Mouse (Mus musculus): ENCODE measurements around the gene 6030452D12Rik.

Gene 6030452D12Rik

DNA sequence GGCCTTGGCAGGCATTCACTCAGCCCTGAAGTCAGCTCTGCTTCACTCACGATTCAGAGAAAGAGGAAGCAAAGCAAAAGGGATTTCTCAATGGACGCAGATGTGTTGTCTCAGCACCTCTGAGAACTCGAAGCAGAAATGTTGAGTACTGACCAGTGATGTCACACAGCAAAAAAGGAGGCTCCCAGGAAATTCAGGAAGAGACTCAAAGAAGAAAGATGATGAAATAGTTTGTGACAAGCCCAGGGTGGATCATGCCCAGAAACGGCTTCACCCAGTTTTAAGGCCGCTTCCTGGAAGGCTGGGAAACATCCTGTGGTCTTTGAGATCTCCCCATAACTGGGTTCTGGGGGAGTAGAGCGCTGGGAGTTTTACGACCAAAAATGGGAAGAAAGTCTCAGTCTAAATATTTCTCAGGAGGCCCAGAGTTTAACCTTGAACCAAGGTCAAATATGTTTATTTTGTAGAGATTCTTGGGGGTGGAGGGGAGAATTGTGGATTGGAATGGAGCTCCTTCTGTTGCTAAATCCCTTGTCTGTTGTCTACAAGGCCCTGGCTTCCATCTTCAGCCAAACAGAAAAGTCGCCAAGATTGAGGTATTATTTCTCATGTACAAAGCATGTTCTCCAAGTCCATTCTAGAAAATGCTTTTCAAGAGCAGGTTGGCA, at the start of gene 6030452D12Rik:
Gene 6030452D12Rik, plus strand, starts transcription at position 505 of the 668 bp plus-strand sequence.
- peak; percentile 13 for DNase-seq (ENCODE audit: low spot score)

DNA sequence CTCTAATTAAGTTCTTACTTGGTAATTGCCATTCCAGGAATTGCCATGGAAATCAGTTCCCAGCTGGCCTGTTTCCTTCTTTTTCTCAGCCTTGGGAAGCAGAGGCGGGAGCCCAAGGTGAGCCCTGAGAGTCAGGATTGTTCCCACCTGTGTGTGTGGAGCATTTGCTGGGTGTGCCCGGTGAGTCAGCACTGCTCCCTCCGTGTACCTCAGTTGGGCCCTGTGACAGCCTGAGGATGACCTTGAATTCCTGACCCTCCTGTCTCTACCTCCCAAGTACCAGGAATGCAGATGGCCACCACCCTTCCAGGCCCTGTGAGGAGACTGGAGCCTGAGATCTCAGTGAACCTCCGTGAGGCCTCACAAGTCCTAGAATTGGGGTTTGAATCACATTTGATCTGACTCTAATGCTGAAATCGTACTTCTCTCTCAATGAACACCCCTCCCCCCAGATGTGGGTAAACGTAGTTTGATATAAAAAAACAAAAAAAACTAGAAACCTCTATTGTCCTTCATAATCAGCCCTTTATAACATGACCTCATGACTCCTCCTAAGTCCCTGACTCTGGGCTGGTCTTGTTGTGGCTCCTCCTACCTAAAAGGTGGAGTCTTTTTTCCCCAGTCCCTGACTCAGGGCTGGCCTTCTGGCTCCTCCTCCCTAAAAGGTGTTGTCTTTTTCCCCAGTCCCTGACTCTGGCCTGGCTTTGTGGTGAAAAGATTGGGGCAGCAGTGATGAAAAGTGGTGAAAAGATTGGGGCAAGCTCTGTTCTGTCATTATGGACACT, 48.8 kb upstream of the 6030452D12Rik start:
- no peak for DNase-seq (ENCODE audit: low spot score)

DNA sequence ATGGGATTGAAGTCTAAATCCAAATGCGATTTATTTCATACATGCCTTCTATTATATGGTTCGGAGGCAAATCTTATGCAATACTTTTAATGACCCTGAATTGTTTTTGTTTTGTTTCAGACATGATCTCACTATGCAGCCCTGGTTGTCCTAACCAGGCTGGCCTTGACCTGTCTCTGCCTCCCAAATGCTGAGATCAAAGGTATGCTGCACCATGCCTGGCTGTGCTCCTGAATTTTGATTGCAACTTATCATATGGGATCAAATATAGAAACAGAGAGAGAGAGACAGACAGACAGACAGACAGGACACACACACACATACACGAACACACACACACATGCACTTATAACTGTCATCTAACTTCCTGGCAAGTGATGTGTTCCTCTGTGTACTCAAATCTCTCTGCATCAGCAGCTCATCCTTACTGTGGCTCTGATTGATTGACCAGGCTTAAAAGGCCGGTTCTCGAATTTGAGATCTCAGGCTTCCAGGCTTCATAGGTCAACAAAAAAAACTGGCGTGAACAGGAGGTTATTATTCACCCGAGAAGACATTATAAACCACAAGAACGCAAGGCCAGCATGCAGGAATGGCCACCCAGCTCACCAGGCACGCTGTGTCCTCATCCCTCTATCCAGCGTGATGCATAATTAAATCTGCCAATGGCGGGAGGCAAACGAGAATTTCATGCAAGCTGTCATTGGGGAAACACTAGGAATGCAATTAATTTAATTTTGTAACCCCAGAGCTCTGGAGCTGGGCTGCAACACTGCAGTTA, 47.4 kb upstream of the 6030452D12Rik start:
- no peak for DNase-seq (ENCODE audit: low spot score)

DNA sequence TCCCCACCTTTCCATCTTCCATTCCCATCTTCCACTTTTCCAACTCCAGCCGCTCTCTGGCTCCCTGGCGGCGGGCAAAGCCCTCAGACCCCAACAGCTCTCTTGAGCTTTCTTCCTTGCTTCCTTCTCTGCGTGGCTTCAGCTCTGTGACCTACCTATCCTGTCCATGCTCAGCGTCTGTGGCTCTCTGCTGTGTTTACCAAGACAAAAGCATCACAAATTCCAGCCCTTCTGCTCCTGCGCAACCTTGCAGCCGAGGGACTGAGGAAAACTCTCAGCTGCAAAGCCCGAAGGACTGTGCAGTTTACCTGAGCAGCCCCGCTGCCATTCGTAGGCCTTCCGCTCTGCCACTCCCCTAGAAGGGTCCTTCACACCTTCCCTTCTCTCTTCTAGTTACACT, 46.3 kb upstream of the 6030452D12Rik start:
- DNase-seq (ENCODE audit: low spot score): no peak

DNA sequence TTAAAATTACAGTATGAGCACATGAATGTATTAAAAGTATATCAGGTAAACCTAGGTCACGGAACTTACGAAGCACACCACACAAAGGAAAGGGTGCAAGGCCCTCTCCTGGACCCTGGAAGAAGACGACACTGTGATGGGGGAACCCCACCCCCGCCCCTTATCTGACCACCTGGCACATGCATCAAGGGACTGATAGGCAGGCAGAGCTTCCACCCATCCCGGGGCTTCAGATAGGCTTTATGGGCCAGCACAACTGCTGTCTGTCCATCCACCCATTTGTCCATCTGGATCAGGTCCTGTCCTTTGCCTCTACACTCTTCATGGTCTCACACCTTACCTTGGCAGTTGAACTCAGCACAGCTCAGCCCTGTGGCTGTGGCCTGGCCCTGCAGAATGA, 38.2 kb upstream of the 6030452D12Rik start:
- no peak for DNase-seq (ENCODE audit: low spot score)

DNA sequence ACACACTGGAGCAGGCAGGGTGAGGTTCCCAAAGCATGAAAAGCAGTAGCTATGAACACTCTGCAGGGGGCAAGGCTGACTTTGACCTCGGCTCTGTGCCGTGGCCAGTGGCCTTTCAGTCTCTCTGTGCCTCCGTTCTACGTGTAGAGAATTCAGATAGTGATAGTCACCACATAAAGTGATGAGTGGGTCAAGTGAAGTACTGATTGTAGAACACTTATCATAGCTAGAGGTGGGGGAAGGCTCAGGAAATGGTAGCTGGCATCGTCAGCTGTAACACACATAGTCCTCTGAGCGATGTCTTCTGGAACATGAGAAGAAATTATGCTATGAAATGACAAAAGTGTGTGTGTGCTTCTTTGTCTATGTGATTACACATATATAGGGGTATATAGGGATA, 36.5 kb upstream of the 6030452D12Rik start:
- DNase-seq (ENCODE audit: low spot score): no peak

DNA sequence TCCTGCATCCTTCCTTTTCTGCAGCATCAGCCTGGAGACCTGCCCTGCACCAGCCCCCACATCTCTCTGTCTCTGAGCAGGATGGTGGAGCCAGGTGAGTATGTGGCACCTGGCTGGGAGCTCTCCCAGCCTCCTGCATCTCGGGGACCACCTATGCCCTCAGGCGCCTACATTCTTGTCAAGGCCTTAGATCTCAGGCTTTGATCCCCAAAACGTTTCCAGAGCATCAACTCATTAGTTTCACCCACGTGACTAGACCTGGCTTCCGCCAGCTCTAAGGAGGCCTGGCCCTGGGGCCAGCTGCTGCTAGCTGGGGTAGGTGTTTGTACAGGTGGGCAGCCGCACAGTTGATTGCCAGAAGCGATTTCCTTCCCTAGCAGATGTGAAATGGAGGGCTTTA, 30.8 kb upstream of the 6030452D12Rik start:
- no peak for DNase-seq (ENCODE audit: low spot score)

DNA sequence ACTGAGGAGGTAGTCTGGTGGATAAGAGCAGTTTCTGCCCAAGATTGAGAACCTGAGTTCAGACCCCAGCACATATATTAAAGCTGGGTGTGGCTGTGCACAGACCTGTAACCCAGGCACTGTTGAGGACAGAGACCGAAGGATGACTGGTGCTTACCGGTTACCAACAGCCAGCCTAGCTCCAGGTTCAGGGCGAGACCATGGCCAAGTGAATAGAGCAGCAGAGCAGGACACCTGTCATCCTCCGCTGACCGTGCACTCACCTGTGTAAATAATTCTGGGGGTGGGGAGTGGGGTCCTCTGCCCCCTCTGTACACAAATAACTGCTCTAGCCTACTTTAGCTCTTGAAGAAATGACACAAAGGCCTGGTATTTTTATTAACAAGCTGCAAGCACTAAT, 26.3 kb upstream of the 6030452D12Rik start:
- DNase-seq (ENCODE audit: low spot score): no peak

DNA sequence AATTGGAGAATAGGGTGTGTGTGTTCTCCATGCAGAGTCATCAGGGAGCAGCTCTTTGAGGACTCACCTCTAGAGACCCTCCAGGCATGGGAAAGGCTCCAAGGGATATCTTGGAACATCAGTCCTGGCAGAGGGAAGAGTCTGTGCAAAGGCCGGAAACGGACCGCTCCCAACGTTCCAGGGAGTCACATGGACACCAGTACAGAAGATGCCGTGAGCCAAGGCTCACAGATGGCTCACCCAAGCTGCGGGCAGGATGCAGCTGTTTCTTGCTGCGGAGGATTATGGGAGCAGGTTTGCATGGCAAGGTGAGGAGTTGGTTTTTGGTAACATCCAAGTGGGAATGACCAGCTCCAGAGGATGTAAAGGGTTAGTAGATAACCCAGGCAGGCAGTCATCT, 3.9 kb downstream of the 6030452D12Rik start:
- no peak for DNase-seq (ENCODE audit: low spot score)

DNA sequence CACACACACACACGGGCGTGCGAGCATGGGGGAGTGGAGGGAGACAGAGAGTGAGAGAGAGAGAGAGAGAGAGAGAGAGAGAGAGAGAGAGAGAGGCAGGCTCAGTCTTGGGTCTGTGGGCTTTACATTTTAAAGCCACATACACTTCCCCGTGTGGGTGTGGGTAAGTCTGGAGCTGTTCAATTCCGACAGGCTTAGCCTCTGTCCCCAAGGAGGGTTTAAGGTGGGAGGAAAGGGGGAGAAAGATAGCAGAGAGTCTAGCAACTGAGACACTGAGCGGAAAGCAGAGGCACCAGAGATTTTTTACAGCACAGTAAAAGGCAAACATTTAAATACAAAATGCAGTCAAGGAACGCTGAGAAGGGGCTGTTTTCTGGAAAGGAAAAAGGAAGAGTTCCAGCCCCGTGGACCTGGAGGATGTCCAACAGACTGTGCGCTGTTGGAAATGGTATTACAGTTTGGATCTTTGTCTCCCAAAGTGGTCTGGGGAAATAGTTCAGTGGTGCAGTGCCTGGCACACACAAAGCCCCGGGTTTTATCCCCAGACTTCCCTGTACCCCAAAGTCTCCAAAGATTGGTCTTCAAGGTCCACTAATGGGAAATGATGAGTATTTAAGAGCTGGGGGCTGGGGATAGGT, 5.1 kb downstream of the 6030452D12Rik start:
- no peak for DNase-seq (ENCODE audit: low spot score)

DNA sequence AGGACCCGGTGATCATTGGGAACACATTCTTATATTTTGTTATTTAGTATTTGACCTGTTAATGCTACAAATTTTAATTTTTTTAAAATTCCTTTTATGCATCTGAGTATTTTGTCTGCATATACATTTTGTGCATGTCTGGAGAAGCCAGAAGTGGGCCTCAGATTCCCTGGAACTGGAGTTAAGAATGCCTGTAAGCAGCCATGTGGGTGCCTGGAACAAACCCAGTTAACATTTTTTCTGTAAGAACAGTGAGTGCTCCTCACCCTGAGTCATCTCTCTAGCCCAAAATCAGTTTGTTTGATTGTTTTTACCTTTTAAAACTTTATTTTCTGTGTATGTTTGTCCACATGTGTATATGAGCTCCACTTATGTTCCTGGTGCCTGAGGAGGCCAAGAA, 5.8 kb downstream of the 6030452D12Rik start:
- no peak for DNase-seq (ENCODE audit: low spot score)

DNA sequence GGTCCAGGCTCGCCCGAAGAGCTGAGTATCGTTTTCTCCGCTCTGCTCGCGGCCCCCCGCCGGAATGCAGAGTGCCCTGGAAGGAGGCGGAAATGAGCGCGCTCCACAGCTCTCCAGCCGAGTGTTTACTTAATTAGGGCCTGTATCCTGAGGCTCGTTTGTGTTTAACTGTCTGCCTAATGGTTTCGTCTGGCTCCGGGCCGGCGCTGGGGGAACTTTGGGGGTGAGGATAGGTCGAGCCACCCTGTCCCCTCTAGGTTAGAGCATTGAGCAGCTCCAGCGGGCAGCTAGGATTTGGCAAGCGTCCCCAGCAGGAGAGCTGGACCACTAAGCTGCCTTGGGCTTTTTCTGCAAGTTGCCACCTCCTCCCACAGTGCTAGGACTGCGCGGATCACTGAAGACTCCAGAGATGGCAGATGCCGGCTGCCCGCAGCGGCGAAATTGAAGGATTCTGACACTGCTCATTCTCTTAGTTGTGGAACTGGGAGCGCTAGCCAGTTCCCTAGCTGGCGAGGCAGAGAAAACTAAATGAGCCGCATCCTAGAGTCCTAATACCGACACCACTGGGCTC, 7.5 kb downstream of the 6030452D12Rik start:
- DNase-seq (ENCODE audit: low spot score): no peak

DNA sequence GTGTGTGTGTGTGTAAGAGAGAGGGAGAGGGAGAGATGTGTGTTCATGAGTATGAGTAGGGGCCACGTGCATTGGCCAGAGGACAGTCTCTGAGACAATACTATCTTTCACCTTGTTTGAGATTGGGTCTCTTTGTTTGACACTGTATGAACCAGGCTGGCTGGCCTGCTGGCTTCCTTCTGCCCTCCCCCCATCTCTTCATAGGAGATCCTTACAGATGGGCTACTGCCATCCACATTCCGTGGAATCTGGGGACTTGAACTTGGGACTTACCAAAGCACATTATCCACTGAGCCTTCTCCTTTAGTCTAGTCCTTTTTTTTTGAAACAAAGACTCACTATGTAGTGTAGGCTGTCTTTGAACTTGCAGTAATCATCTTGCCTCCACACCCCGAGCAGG, 8.1 kb downstream of the 6030452D12Rik start:
- no peak for DNase-seq (ENCODE audit: low spot score)

DNA sequence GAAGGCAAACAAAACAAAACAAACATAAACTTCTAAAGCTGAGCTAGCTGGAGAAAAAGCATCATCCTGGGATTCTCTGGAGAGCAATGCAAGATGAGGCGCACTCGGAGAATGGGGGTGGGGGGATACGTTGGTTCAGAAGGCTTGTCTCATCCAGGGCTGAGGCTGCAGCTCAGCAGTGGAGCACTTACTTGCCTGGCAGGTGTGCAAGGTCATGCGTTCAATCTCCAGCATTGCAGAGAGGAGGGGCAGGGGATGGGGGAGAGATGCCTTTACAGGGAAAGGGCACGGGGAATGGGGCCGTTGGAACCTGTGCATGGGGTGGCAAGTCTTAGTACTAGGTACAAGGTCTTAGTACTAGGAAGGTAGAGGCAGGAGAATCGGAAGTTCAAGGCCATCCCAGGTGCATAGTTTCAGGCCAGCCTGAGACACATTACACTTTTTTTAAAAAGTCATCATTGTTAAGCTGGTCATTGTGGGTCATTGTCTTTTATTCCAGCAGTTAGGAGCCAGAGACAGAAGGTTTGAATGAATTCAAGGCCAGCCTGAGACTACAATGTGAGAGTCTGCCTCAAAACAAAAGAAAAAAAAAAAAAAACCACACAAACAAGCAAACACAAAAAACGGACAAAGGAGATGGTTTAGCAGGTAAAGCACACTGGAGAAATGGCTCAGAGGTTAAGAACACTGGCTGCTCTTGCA, 8.9 kb downstream of the 6030452D12Rik start:
- no peak for DNase-seq (ENCODE audit: low spot score)

DNA sequence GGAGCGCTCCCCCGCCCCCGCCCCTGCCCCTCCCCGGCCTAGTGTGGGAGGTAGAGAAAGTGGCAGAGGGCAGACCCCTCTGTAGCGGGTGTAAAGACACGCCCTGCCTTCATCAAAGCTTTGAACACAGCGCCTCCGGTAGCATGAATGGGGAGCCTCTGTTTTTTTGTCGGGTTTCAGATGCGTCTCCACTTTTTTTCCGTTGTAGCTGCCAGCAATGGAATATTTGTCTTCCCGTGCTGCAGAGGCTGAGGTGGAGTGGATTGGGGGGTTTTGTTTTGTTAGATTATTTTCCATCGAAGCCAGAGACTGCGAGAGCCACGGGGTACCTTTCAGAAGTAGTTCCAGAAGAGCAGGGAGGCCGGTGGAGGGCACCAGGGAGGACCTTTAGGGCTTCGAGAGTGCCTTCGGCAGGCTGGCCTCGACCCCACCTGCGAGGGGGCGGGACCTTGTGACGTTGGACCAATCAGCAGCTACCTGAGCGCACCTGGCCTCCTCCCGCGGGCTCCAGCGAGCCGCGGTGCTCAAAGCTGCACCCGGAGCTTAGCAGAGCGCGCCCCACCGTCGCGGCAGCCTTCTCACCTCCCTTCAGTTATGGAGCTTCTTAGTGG, 10.1 kb downstream of the 6030452D12Rik start, which contains the start of gene Cdh3:
Gene Cdh3, plus strand, starts transcription at position 527 of the 611 bp plus-strand sequence.
- no peak for DNase-seq (ENCODE audit: low spot score)

DNA sequence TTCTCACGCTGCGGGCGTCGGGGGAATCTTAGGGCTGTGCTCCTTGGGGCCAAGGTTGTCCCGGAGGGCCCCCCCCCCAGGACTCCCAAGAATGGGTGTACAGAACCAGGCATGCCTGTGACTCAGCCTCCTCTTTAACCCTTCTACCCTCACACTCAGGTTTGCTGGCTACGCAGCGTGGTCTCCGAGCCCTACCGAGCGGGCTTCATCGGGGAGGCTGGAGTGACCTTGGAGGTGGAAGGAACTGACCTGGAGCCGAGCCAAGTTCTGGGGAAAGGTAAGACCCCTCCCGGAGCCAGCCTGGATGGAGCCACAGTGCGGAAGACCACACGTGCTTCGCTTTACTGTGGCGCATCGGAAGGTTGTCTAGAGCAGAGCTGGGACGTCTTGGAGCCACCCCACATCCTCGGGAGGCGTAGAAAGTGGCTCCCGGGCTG, 10.8 kb downstream of the 6030452D12Rik start:
- no peak for DNase-seq (ENCODE audit: low spot score)

DNA sequence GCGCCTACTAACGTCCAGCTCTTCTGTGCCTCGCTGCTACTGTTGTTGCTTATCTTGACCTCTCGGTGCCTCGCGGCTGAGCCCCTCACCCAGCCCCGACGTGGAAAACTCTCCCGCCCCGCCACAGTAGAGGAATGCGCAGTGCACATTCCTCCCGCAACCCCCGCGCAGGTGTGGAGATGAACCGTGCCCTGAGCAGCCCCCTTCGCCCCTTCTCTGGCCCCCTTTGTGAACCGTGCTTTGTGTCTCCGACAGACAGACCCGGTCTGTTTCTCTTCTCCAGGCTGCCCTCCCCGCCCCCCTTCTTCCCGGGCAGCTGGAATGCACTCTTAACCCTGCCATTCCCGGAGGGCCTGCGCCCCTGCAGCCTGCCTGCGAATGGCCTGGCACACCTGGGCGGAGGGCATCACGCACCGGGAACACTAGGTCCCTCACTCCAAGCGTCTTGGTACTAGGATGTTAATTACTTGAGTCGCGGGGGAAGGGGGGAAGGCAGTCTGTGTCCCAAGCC, 11.3 kb downstream of the 6030452D12Rik start:
- DNase-seq (ENCODE audit: low spot score): no peak

DNA sequence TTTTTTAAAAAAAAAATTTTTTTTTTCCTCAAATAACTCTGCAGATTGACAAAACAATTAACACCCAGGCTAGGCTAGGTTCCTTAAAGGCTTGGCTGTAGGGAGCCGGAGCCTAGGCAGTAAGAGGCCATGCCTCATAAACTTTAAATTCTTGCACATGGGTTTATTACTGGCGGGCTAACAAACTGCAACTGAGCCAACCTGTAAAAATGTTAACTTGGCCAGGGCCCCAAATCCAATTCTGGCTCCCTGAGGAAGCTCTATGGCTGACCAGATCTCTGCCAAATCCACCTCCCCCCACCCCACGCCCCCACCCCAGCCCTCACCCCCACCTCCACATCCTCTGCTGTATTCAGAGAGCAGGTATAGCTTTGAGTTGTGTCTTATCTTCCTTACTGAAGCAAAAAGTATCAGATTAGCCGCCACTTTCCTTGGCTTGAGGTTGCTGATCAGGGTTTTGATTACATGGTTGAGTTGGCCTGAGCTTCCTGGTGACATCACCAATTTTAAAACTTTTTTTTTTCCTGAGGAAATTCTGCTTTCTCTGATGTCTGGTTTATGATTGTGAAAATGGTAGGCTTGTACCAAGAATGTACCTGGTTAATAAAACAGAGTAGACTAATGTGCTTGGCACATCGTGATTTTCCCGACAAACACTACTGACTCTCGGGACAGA, 12.3 kb downstream of the 6030452D12Rik start:
- DNase-seq (ENCODE audit: low spot score): no peak

DNA sequence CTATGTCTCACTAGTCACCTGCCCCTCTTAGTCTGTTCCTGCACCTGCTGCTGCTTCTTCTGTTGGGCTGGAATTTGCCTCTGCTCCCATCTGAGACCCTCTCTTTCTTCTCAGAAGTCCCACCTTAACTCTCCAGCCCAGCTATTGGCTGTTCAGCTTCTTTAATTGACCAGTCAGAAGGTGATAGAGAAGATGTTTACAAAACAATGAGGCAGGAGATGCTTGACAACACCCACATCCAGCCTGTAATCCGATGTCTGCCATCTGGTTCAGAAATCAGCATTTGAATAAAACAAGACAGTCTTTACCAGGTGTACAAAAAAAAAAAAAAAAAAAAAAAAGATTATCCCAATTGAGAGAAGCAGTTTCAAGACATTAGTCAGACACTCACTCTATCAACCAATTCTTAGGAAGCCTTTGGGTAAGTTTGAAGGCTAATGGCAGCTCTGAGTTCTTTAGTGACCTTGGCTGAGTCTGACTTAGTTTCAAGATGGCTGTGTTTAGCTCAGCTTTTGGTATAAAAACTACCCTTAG, 15.7 kb downstream of the 6030452D12Rik start:
- no peak for DNase-seq (ENCODE audit: low spot score)

DNA sequence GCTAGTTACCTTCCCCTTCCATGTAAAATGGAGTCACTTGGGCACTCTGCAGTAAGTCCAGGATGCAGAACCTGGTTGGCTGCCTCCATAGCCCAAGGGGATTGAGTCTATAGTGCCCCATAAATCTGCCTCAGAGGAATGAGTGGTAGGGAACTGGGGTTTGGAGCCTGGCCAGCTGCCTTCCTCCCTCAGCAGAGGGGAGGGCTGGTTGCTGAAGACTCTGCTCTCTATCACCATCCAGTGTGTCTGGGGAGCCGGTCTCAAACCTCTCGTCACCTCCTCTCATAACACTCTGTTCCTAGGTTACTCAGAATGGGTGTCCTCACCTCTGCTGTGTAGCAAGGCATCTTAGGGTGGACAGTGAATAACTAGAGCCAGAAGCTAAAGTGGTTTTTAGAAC, 16.3 kb downstream of the 6030452D12Rik start:
- no peak for DNase-seq (ENCODE audit: low spot score)
